Mouse (Mus musculus): ENCODE data around the gene Serpinb3b. TPM values are rescaled to one million over a fixed set of nuclear protein-coding genes. Genes with fewer than 3 reads are reported as not detected.

Serpinb3b gene
- 1.5 TPM in 1 of 2 replicates, not detected in the other for polyA plus RNA-seq (2015; fragmentation: Nextera tagmentation; extraction: Ambion mirVana)

DNA sequence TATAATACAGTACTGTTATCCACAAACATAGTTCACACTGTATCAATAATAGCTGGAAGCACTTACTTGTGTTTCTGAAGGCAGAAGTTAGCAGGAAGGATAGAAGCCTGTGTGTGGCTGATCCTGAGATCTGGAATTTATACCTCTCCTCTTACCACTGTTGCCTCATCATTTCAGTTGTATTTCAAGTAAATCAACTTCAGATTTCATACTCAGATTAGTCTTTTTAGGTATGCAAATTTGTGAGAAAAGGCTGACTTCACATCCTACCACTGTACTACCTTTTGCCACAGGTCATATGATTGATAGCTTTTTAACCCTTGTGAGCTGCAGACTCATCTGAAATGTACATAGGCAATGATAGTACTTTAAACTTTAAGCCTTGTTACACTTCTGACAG, at the start of gene Serpinb3b, which contains the start of gene Serpinb3c:
Gene Serpinb3b (minus strand): TSS at position 101 of the 400 bp plus-strand sequence.
Gene Serpinb3c (minus strand): TSS at position 111 of the 400 bp plus-strand sequence.

Other genes with a start within 250 kb of the Serpinb3b start
- 6.2 TPM in 1 of 2 replicates, not detected in the other for gene Serpinb3a, start 226.1 kb downstream of the Serpinb3b start, polyA plus RNA-seq (2015; fragmentation: Nextera tagmentation; extraction: Ambion mirVana)
- 0.49 TPM in 1 of 2 replicates, not detected in the other for gene Serpinb3d, start 194.9 kb downstream of the Serpinb3b start, polyA plus RNA-seq (2015; fragmentation: Nextera tagmentation; extraction: Ambion mirVana)
- 7.3 TPM in 1 of 2 replicates, not detected in the other for gene Serpinb3c, start within 50 bp of the Serpinb3b start, polyA plus RNA-seq (2015; fragmentation: Nextera tagmentation; extraction: Ambion mirVana)
- gene Serpinb11, start 82.8 kb upstream of the Serpinb3b start, polyA plus RNA-seq (2015; fragmentation: Nextera tagmentation; extraction: Ambion mirVana): 0.06 TPM in 1 of 2 replicates, not detected in the other
- 0.15 and 3.6 TPM in 2 replicates for gene Serpinb7, start 121.3 kb upstream of the Serpinb3b start, polyA plus RNA-seq (2015; fragmentation: Nextera tagmentation; extraction: Ambion mirVana)
- gene Serpinb2, start 233.1 kb upstream of the Serpinb3b start, polyA plus RNA-seq (2015; fragmentation: Nextera tagmentation; extraction: Ambion mirVana): 0.21 and 3.1 TPM in 2 replicates